Mouse (Mus musculus): Measurements from ENCODE around the gene Zfp708. TPM values are rescaled to one million over a fixed set of nuclear protein-coding genes. Genes with fewer than 3 reads are reported as not detected.

Gene Zfp708
- polyA plus RNA-seq, 1 experiment from 2014 or later = 0.60 TPM

GRCm38 (mm10) chr13:67060786-67061358 lies 36.9 kb downstream of the Zfp708 start, which contains the start of gene Zfp712:
Zfp712 (minus strand) TSS chr13:67061170.
- under 1% methylated on average over 27 of the region's 27 CpGs for WGBS (ENCODE audit: insufficient replicate concordance)
- Histone ChIP-seq H3K4me1 (ENCODE audit: control insufficient read depth, low read depth, low read length) (peaks cover 4% of the 10 kb centered on the region; the same call in 1 of the 2 replicates), H3K9me3 (replicated peaks; ENCODE audit: control insufficient read depth, low read length) (no peaks in the 10 kb centered on the region), H3K9ac (ENCODE audit: low read depth, low read length) (peak within 1 kb of the TSS; percentile 68), H3K27me3 (ENCODE audit: control insufficient read depth, insufficient read depth, low read depth, low read length) (no peaks in the 10 kb centered on the region), H3K36me3 (ENCODE audit: control insufficient read depth, insufficient read depth) (no peaks in the 10 kb centered on the region), H3K27ac (ENCODE audit: low read length) (peak within 1 kb of the TSS; percentile 88), H3K4me2 (ENCODE audit: low read depth, low read length) (peak within 1 kb of the TSS; percentile 70), H3K4me3 (ENCODE audit: low read depth, low read length) (peak within 1 kb of the TSS; percentile 70)
- peak; percentile 99 for ATAC-seq (ENCODE audit: low read depth)

- Histone ChIP-seq H3K27ac (ENCODE audit: low read length) (peak overlapping the region; percentile 88), H3K4me1 (ENCODE audit: control insufficient read depth, low read depth, low read length) (peaks cover 4% of the 10 kb centered on the region; the same call in 1 of the 2 replicates), H3K4me2 (ENCODE audit: low read depth, low read length) (peak overlapping the region; percentile 70), H3K4me3 (ENCODE audit: low read depth, low read length) (peak overlapping the region; percentile 70), H3K9me3 (replicated peaks; ENCODE audit: control insufficient read depth, low read length) (no peaks in the 10 kb centered on the region), H3K9ac (ENCODE audit: low read depth, low read length) (peak overlapping the region; percentile 68), H3K27me3 (ENCODE audit: control insufficient read depth, insufficient read depth, low read depth, low read length) (no peaks in the 10 kb centered on the region), H3K36me3 (ENCODE audit: control insufficient read depth, insufficient read depth) (no peaks in the 10 kb centered on the region)
- peak; percentile 14 for ATAC-seq (ENCODE audit: low read depth)
- 5% methylated on average over 12 of the region's 12 CpGs for WGBS (ENCODE audit: insufficient replicate concordance)
Observed at GRCm38 (mm10) chr13:67060161-67060785, 37.5 kb downstream of the Zfp708 start.

Other genes starting within 250 kb of the Zfp708 start
- gene Gm10767, start 193.1 kb downstream of the Zfp708 start, polyA plus RNA-seq (2015; fragmentation: Nextera tagmentation; extraction: Ambion mirVana) = 0.30 and 0.32 TPM in 2 replicates
- 0.74 and 0.80 TPM in 2 replicates for gene Zfp712, start 36.8 kb downstream of the Zfp708 start, polyA plus RNA-seq (2015; fragmentation: Nextera tagmentation; extraction: Ambion mirVana)
- 1.1 and 1.2 TPM in 2 replicates for gene Gm28557, start 10.6 kb upstream of the Zfp708 start, polyA plus RNA-seq (2015; fragmentation: Nextera tagmentation; extraction: Ambion mirVana)
- 0.17 and 0.26 TPM in 2 replicates for gene Rslcan18, start 18.3 kb upstream of the Zfp708 start, polyA plus RNA-seq (2015; fragmentation: Nextera tagmentation; extraction: Ambion mirVana)
- gene Zfp759, start 23.7 kb upstream of the Zfp708 start, polyA plus RNA-seq (2015; fragmentation: Nextera tagmentation; extraction: Ambion mirVana) = 0.44 and 0.49 TPM in 2 replicates
- gene Rsl1, start 75.2 kb upstream of the Zfp708 start, polyA plus RNA-seq (2015; fragmentation: Nextera tagmentation; extraction: Ambion mirVana) = 1.3 TPM in 2 replicates
- 0.28 and 0.35 TPM in 2 replicates for gene Zfp455, start 96.5 kb upstream of the Zfp708 start, polyA plus RNA-seq (2015; fragmentation: Nextera tagmentation; extraction: Ambion mirVana)
- 0.41 and 0.50 TPM in 2 replicates for gene Zfp458, start 180.5 kb upstream of the Zfp708 start, polyA plus RNA-seq (2015; fragmentation: Nextera tagmentation; extraction: Ambion mirVana)
- 0.46 TPM in 1 of 2 replicates, not detected in the other for gene Zfp457, start 208.5 kb upstream of the Zfp708 start, polyA plus RNA-seq (2015; fragmentation: Nextera tagmentation; extraction: Ambion mirVana)
- 0.65 and 0.75 TPM in 2 replicates for gene Zfp595, start 234.6 kb upstream of the Zfp708 start, polyA plus RNA-seq (2015; fragmentation: Nextera tagmentation; extraction: Ambion mirVana)